Mouse (Mus musculus) lung, postnatal 0 days (tissue): ENCODE data around the gene Ubl3.

Experiments
- CTCF ChIP-seq: IDR thresholded peaks from 2 replicates; pipeline ENCODE4 v1.5.1; 2016; ENCODE audit warnings: antibody characterized with exemption, mild to moderate bottlenecking
- EP300 ChIP-seq: IDR thresholded peaks from 2 replicates; pipeline ENCODE4 v1.6.1; 2016; ENCODE audit warnings: antibody characterized with exemption, mild to moderate bottlenecking, control low read depth

DNA sequence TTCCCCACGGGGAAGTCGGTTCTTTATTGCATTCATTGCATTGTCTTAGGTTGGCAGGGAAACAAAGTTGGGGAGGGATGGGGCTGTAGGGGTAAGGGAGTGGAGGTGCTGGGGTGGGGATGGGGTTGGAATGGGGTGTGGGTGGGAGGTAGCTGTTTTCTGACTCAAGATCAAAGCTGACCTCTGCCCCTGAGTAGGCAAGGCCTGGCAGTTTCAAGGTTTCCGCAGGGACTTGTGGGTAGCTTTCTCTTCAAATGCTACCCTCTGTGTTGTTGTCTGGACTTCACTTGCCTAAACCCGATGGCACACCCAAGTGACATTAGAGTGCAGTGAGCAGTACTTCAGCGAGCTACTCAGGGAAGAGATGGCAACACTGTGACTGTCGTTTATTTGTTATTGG is 13.0 kb upstream of the Ubl3 start:
- TF ChIP-seq CTCF (no peak), EP300 (no peak)
